ENCODE assay signal across 10 mouse cellular contexts in genomic region chr11:115278176-115278575, GRCm38 (mm10). TPM values are rescaled to one million over a fixed set of nuclear protein-coding genes. Genes with fewer than 3 reads are reported as not detected.
DNase-seq lines count a peak whose midpoint lies in the region; ATAC-seq and TF ChIP-seq lines count a peak whose summit lies in the region.
"Had no signal": no experiment of that assay in that cellular context is flagged by ENCODE, and none has a peak within 500 bp of the region (broad histone marks: within the 10 kb centered on the region; RNA-seq: fewer than 3 reads in every experiment).

No protein-coding gene starts in this region.

- no peaks in the 10 kb centered on the region for H3K27me3 ChIP-seq in heart, embryonic 12.5 days (replicated peaks)
- H3K27me3 ChIP-seq in stomach, embryonic 14.5 days (ENCODE audit: control insufficient read depth, insufficient read depth, low read length) = no peaks in the 10 kb centered on the region
- no peaks in the 10 kb centered on the region for H3K27me3 ChIP-seq in stomach, postnatal 0 days (ENCODE audit: control insufficient read depth, insufficient read depth, low read length)
- H3K27me3 ChIP-seq in limb, embryonic 13.5 days = no peaks in the 10 kb centered on the region
- no peaks in the 10 kb centered on the region for H3K27me3 ChIP-seq in stomach, embryonic 16.5 days (ENCODE audit: control insufficient read depth, insufficient read depth, low read length)

- no peak for TF ChIP-seq EP300 in stomach, postnatal 0 days (optimal IDR thresholded peaks at IDR 0.05)

- H3K27ac ChIP-seq in heart, embryonic 12.5 days (ENCODE audit: poor library complexity, severe bottlenecking) = no peak overlapping the region
- H3K27ac ChIP-seq in stomach, embryonic 14.5 days (ENCODE audit: low read length) = no peak overlapping the region
- H3K27ac ChIP-seq in stomach, postnatal 0 days (replicated peaks) = no peak overlapping the region
- no peak overlapping the region for H3K27ac ChIP-seq in limb, embryonic 13.5 days
- no peak overlapping the region for H3K27ac ChIP-seq in stomach, embryonic 16.5 days (ENCODE audit: low read length)

- TF ChIP-seq CTCF in stomach, postnatal 0 days (IDR thresholded peaks at IDR 0.05; ENCODE audit: low read depth) = no peak

- intact Hi-C loops in heart, postnatal 36 days (cut with DNase I) = no loop called here

- WGBS in heart, embryonic 12.5 days = 71% methylated on average over 6 of the region's 6 CpGs
- 69% methylated on average over 6 of the region's 6 CpGs for WGBS in stomach, embryonic 14.5 days
- WGBS in stomach, postnatal 0 days = 62% methylated on average over 6 of the region's 6 CpGs
- WGBS in limb, embryonic 13.5 days = 75% methylated on average over 6 of the region's 6 CpGs
- WGBS in stomach, embryonic 16.5 days = 72% methylated on average over 6 of the region's 6 CpGs

- H3K4me2 ChIP-seq in heart, embryonic 12.5 days = peak overlapping the region; percentile 83
- peak overlapping the region; percentile 69 for H3K4me2 ChIP-seq in stomach, embryonic 14.5 days (replicated peaks; ENCODE audit: low read depth, low read length)
- H3K4me2 ChIP-seq in stomach, postnatal 0 days (replicated peaks; ENCODE audit: low read depth) = no peak overlapping the region
- peak overlapping the region; percentile 70 for H3K4me2 ChIP-seq in limb, embryonic 13.5 days (replicated peaks)
- peak overlapping the region; percentile 51 for H3K4me2 ChIP-seq in stomach, embryonic 16.5 days (ENCODE audit: low read depth, low read length)

- no peak for ATAC-seq in heart, embryonic 12.5 days (ENCODE audit: insufficient number of reproducible peaks, low FRiP score)
- ATAC-seq in stomach, embryonic 14.5 days (ENCODE audit: insufficient number of reproducible peaks, insufficient read depth, low FRiP score, low read depth) = no peak
- ATAC-seq in stomach, postnatal 0 days (ENCODE audit: low FRiP score, low TSS enrichment) = no peak
- no peak for ATAC-seq in limb, embryonic 13.5 days (ENCODE audit: low FRiP score, low read depth)
- ATAC-seq in stomach, embryonic 16.5 days (ENCODE audit: insufficient read depth, low FRiP score) = no peak

- peak overlapping the region; percentile 61 for H3K4me3 ChIP-seq in heart, embryonic 12.5 days
- H3K4me3 ChIP-seq in stomach, embryonic 14.5 days (ENCODE audit: low read depth, low read length) = peak overlapping the region; percentile 50; the same call in 1 of the 2 replicates
- H3K4me3 ChIP-seq in stomach, postnatal 0 days (ENCODE audit: low read depth, low read length) = no peak overlapping the region
- peak overlapping the region; percentile 66 for H3K4me3 ChIP-seq in limb, embryonic 13.5 days
- no peak overlapping the region for H3K4me3 ChIP-seq in stomach, embryonic 16.5 days (replicated peaks; ENCODE audit: low read length)

- no peaks in the 10 kb centered on the region for H3K9me3 ChIP-seq in heart, embryonic 12.5 days (replicated peaks)
- no peaks in the 10 kb centered on the region for H3K9me3 ChIP-seq in stomach, embryonic 14.5 days (ENCODE audit: control insufficient read depth, low read depth, low read length)
- no peaks in the 10 kb centered on the region for H3K9me3 ChIP-seq in stomach, postnatal 0 days (ENCODE audit: control insufficient read depth, low read length)
- no peaks in the 10 kb centered on the region for H3K9me3 ChIP-seq in limb, embryonic 13.5 days
- H3K9me3 ChIP-seq in stomach, embryonic 16.5 days (replicated peaks; ENCODE audit: control insufficient read depth, low read length) = no peaks in the 10 kb centered on the region

- H3K9ac ChIP-seq in heart, embryonic 12.5 days = peak overlapping the region; percentile 81; the same call in 1 of the 2 replicates
- H3K9ac ChIP-seq in stomach, embryonic 14.5 days (replicated peaks; ENCODE audit: low read depth, low read length) = no peak overlapping the region
- H3K9ac ChIP-seq in stomach, postnatal 0 days (ENCODE audit: low read length) = no peak overlapping the region
- no peak overlapping the region for H3K9ac ChIP-seq in limb, embryonic 13.5 days
- no peak overlapping the region for H3K9ac ChIP-seq in stomach, embryonic 16.5 days (ENCODE audit: low read length)

- H3K36me3 ChIP-seq in heart, embryonic 12.5 days = no peaks in the 10 kb centered on the region
- H3K36me3 ChIP-seq in stomach, embryonic 14.5 days (ENCODE audit: control insufficient read depth, insufficient read depth, low read length) = no peaks in the 10 kb centered on the region
- H3K36me3 ChIP-seq in stomach, postnatal 0 days (ENCODE audit: control insufficient read depth, insufficient read depth, low read length) = no peaks in the 10 kb centered on the region
- no peaks in the 10 kb centered on the region for H3K36me3 ChIP-seq in limb, embryonic 13.5 days
- H3K36me3 ChIP-seq in stomach, embryonic 16.5 days (ENCODE audit: control insufficient read depth, insufficient read depth, low read length) = no peaks in the 10 kb centered on the region

- no peak for DNase-seq in heart, postnatal 36 days
- no peak for DNase-seq in stomach, postnatal 0 days (ENCODE audit: low spot score)
- DNase-seq in cerebellum, adult 8-10 months = no peak
- DNase-seq in retina, embryonic 14.5 days (ENCODE audit: low spot score) = no peak
- DNase-seq: left cerebral cortex, postnatal 4 days had no signal

- peaks cover 29% of the 10 kb centered on the region for H3K4me1 ChIP-seq in heart, embryonic 12.5 days (replicated peaks)
- H3K4me1 ChIP-seq in stomach, embryonic 14.5 days (ENCODE audit: control insufficient read depth, insufficient read depth, low read length) = peaks cover 7% of the 10 kb centered on the region; the same call in 1 of the 2 replicates
- H3K4me1 ChIP-seq in stomach, postnatal 0 days (replicated peaks; ENCODE audit: control insufficient read depth, insufficient read depth) = peaks cover 3% of the 10 kb centered on the region; the same call in 1 of the 2 replicates
- peaks cover 19% of the 10 kb centered on the region for H3K4me1 ChIP-seq in limb, embryonic 13.5 days
- H3K4me1 ChIP-seq in stomach, embryonic 16.5 days (ENCODE audit: control insufficient read depth, insufficient read depth, low read length) = peaks cover 8% of the 10 kb centered on the region; the same call in 1 of the 2 replicates

RNA-seq across cellular contexts. Expression of gene Fdxr, which starts 1.3 kb away (rescaled TPM):
- 11.3 and 12.3 TPM in 2 replicates for polyA plus RNA-seq in heart, embryonic 12.5 days (2016; fragmentation: Nextera tagmentation; extraction: Ambion mirVana)
- total RNA-seq in heart, postnatal 36 days (2021) = 1 to 10 TPM; 9.5 to 9.7 TPM
- 11.5 and 13.3 TPM in 2 replicates for polyA plus RNA-seq in stomach, embryonic 14.5 days (2014; fragmentation: Nextera tagmentation; extraction: Ambion mirVana)
- polyA plus RNA-seq in stomach, postnatal 0 days (2015; fragmentation: Nextera tagmentation; extraction: Ambion mirVana) = 6.7 and 7.3 TPM in 2 replicates
- polyA plus RNA-seq in limb, embryonic 13.5 days (2015; fragmentation: Nextera tagmentation; extraction: Ambion mirVana) = 15.3 and 16.0 TPM in 2 replicates
- polyA plus RNA-seq in stomach, embryonic 16.5 days (2015; fragmentation: Nextera tagmentation; extraction: Ambion mirVana) = 15.4 and 15.9 TPM in 2 replicates

RNA-seq across cellular contexts. Expression of gene Grin2c, which starts 11.1 kb away (rescaled TPM):
- 0.15 and 0.21 TPM in 2 replicates for polyA plus RNA-seq in heart, embryonic 12.5 days (2016; fragmentation: Nextera tagmentation; extraction: Ambion mirVana)
- under 1 TPM; 0.11 to 0.25 TPM for total RNA-seq in heart, postnatal 36 days (2021)
- not detected in 2 replicates for polyA plus RNA-seq in stomach, embryonic 14.5 days (2014; fragmentation: Nextera tagmentation; extraction: Ambion mirVana)
- not detected in 2 replicates for polyA plus RNA-seq in stomach, postnatal 0 days (2015; fragmentation: Nextera tagmentation; extraction: Ambion mirVana)
- 0.05 and 0.09 TPM in 2 replicates for polyA plus RNA-seq in limb, embryonic 13.5 days (2015; fragmentation: Nextera tagmentation; extraction: Ambion mirVana)
- not detected in 2 replicates for polyA plus RNA-seq in stomach, embryonic 16.5 days (2015; fragmentation: Nextera tagmentation; extraction: Ambion mirVana)
- total RNA-seq: hematopoietic stem cell, adult 5-6 weeks had no signal

RNA-seq across cellular contexts. Expression of gene Fads6, which starts 19.3 kb away (rescaled TPM):
- polyA plus RNA-seq in heart, embryonic 12.5 days (2016; fragmentation: Nextera tagmentation; extraction: Ambion mirVana) = 0.51 and 0.86 TPM in 2 replicates
- 1 to 10 TPM; 1.2 TPM for total RNA-seq in heart, postnatal 36 days (2021)
- polyA plus RNA-seq in stomach, embryonic 14.5 days (2014; fragmentation: Nextera tagmentation; extraction: Ambion mirVana) = 1.3 and 1.5 TPM in 2 replicates
- polyA plus RNA-seq in stomach, postnatal 0 days (2015; fragmentation: Nextera tagmentation; extraction: Ambion mirVana) = 1.3 and 1.5 TPM in 2 replicates
- 0.09 and 0.15 TPM in 2 replicates for polyA plus RNA-seq in limb, embryonic 13.5 days (2015; fragmentation: Nextera tagmentation; extraction: Ambion mirVana)
- 1.6 and 1.7 TPM in 2 replicates for polyA plus RNA-seq in stomach, embryonic 16.5 days (2015; fragmentation: Nextera tagmentation; extraction: Ambion mirVana)

RNA-seq across cellular contexts. Expression of gene Otop2, which starts 28.8 kb away (rescaled TPM):
- polyA plus RNA-seq in heart, embryonic 12.5 days (2016; fragmentation: Nextera tagmentation; extraction: Ambion mirVana) = not detected in 2 replicates
- total RNA-seq in heart, postnatal 36 days (2021) = not detected
- not detected in 2 replicates for polyA plus RNA-seq in stomach, embryonic 14.5 days (2014; fragmentation: Nextera tagmentation; extraction: Ambion mirVana)
- polyA plus RNA-seq in stomach, postnatal 0 days (2015; fragmentation: Nextera tagmentation; extraction: Ambion mirVana) = 4.2 and 4.7 TPM in 2 replicates
- polyA plus RNA-seq in limb, embryonic 13.5 days (2015; fragmentation: Nextera tagmentation; extraction: Ambion mirVana) = 0.11 TPM in 1 of 2 replicates, not detected in the other
- 1.9 and 2.5 TPM in 2 replicates for polyA plus RNA-seq in stomach, embryonic 16.5 days (2015; fragmentation: Nextera tagmentation; extraction: Ambion mirVana)
- total RNA-seq: hematopoietic stem cell, adult 5-6 weeks; left cerebral cortex, postnatal 4 days had no signal

RNA-seq across cellular contexts. Expression of gene Ush1g, which starts 43.7 kb away (rescaled TPM):
- polyA plus RNA-seq in heart, embryonic 12.5 days (2016; fragmentation: Nextera tagmentation; extraction: Ambion mirVana) = 0.06 and 0.08 TPM in 2 replicates
- under 1 TPM in 1 of 2 experiments, not detected in 1; 0.14 TPM for total RNA-seq in heart, postnatal 36 days (2021)
- polyA plus RNA-seq in stomach, embryonic 14.5 days (2014; fragmentation: Nextera tagmentation; extraction: Ambion mirVana) = 0.10 TPM in 1 of 2 replicates, not detected in the other
- 0.34 and 0.36 TPM in 2 replicates for polyA plus RNA-seq in stomach, postnatal 0 days (2015; fragmentation: Nextera tagmentation; extraction: Ambion mirVana)
- not detected in 2 replicates for polyA plus RNA-seq in limb, embryonic 13.5 days (2015; fragmentation: Nextera tagmentation; extraction: Ambion mirVana)
- 0.62 and 0.76 TPM in 2 replicates for polyA plus RNA-seq in stomach, embryonic 16.5 days (2015; fragmentation: Nextera tagmentation; extraction: Ambion mirVana)
- total RNA-seq: hematopoietic stem cell, adult 5-6 weeks had no signal

Comparison
In these comparisons a context has a peak if more than half of its experiments do, and no peak if none do; other contexts are left out.
1. H3K4me3 ChIP-seq: peak in heart, embryonic 12.5 days (single experiment), stomach, embryonic 14.5 days (single experiment) and limb, embryonic 13.5 days (single experiment); none in stomach, postnatal 0 days (single experiment) and stomach, embryonic 16.5 days (single experiment).